Mouse (Mus musculus): ENCODE data around the gene Chga.

GRCm38 (mm10) chr12:102594627-102595026 lies 39.9 kb downstream of the Chga start:
- TF ChIP-seq GATA1 (IDR thresholded peaks at IDR 0.05; ENCODE audit: borderline replicate concordance, low read length) (no peak), FLI1 (IDR thresholded peaks at IDR 0.05; ENCODE audit: low read length) (no peak)

Measured in megakaryocyte, embryonic 14.5 days (primary cell).